Mouse (Mus musculus) CD4-positive, CD25-positive, alpha-beta regulatory T cell, adult 9 weeks (primary cell): ENCODE results near the gene Apip. TPM values are rescaled to one million over a fixed set of nuclear protein-coding genes. Genes with fewer than 3 reads are reported as not detected.

Experiments used
- polyA plus RNA-seq: library from polyadenylated mRNA; unstranded; fragments of 100-300 nt; shearing (Covaris generic); gene quantifications from one replicate; pipeline ENCODE4 v1.2.1, GENCODE M21; 2017

Gene Apip
- polyA plus RNA-seq: 30.8 TPM

GRCm38 (mm10) chr2:103073219-103073982, at the start of gene Apip, which contains the start of gene Pdhx:
TSS of gene Apip (plus strand) at chr2:103073675.
TSS of gene Pdhx (minus strand) at chr2:103073513.

Other genes with a start within 250 kb of the Apip start
- gene Cd44, start 172.0 kb upstream of the Apip start, polyA plus RNA-seq: 79.0 TPM
- gene Pdhx, start 162 bp upstream of the Apip start, polyA plus RNA-seq: 32.4 TPM
- not detected for gene Ehf, start 229.6 kb downstream of the Apip start, polyA plus RNA-seq